Mouse (Mus musculus) intestine, postnatal 0 days (tissue): ENCODE measurements around the gene Adcy10. TPM values are rescaled to one million over a fixed set of nuclear protein-coding genes. Genes with fewer than 3 reads are reported as not detected.

ENCODE experiments used
- ATAC-seq: fragments of 200-750 bp; cut with Nextera tagmentation; 2 replicates; pipeline ENCODE4 v1.8.0; 2017; ENCODE audit warnings: mild to moderate bottlenecking, moderate TSS enrichment, moderate library complexity
- H3K27ac ChIP-seq: fragments of 300-500 bp; sonication (generic); 2 replicates; pipeline ENCODE4 v1.5.1; 2014; ENCODE audit warnings: mild to moderate bottlenecking, low read depth, low read length, moderate library complexity
- H3K27me3 ChIP-seq: fragments of 300-500 bp; sonication (generic); replicated peaks from 2 replicates; pipeline ENCODE4 v1.6.1; 2014; ENCODE audit warnings: low read length, mixed read lengths; ENCODE audit not compliant: control insufficient read depth, insufficient read depth
- H3K36me3 ChIP-seq: fragments of 300-500 bp; sonication (generic); 2 replicates; pipeline ENCODE4 v1.6.1; 2014; ENCODE audit warnings: mild to moderate bottlenecking, moderate library complexity; ENCODE audit not compliant: control insufficient read depth, insufficient read depth
- H3K4me1 ChIP-seq: fragments of 300-500 bp; sonication (generic); replicated peaks from 2 replicates; pipeline ENCODE4 v1.6.1; 2014; ENCODE audit warnings: antibody characterized with exemption, low read length, mixed read lengths; ENCODE audit not compliant: control insufficient read depth, insufficient read depth
- H3K4me2 ChIP-seq: fragments of 300-500 bp; sonication (generic); replicated peaks from 2 replicates; pipeline ENCODE4 v1.6.1; 2014; ENCODE audit warnings: low read depth, mild to moderate bottlenecking, moderate library complexity
- H3K4me3 ChIP-seq: fragments of 300-500 bp; sonication (generic); 2 replicates; pipeline ENCODE4 v1.5.1; 2014; ENCODE audit warnings: low read depth, low read length
- H3K9ac ChIP-seq: fragments of 300-500 bp; sonication (generic); 2 replicates; pipeline ENCODE4 v1.6.1; 2014; ENCODE audit warnings: mild to moderate bottlenecking, low read depth, low read length
- H3K9me3 ChIP-seq: fragments of 300-500 bp; sonication (generic); 2 replicates; pipeline ENCODE4 v1.6.1; 2016; ENCODE audit warnings: mixed run types; ENCODE audit not compliant: control insufficient read depth
- CTCF ChIP-seq: sonication (generic); IDR thresholded peaks from 2 replicates; pipeline ENCODE4 v1.5.1; 2016; ENCODE audit warnings: low read depth, mild to moderate bottlenecking, control low read depth, antibody characterized with exemption, moderate library complexity
- WGBS: fragments of 180-500 bp; shearing (Covaris S2); extraction: QIAGEN DNeasy Blood & Tissue Kit; methylation state at CpG from one replicate; pipeline ENCODE4 v1.1.7; 2014; 5-methylcytosine and 5-hydroxymethylcytosine counted together
- polyA plus RNA-seq: library from polyadenylated mRNA; unstranded; fragments of >200 nt; fragmentation: Nextera tagmentation; extraction: Ambion mirVana; gene quantifications from 2 replicates; pipeline ENCODE4 v1.2.1, GENCODE M21; 2015

The Adcy10 gene
- polyA plus RNA-seq, 1 experiment from 2014 or later, result not detected

- Histone ChIP-seq H3K27ac (no peak overlapping the region), H3K4me3 (no peak overlapping the region), H3K27me3 (no peaks in the 10 kb centered on the region), H3K4me1 (no peaks in the 10 kb centered on the region), H3K4me2 (no peak overlapping the region), H3K36me3 (no peaks in the 10 kb centered on the region), H3K9me3 (no peaks in the 10 kb centered on the region), H3K9ac (no peak overlapping the region)
- no peak for TF ChIP-seq CTCF
- WGBS, result 89% methylated on average over 3 of the region's 3 CpGs
- ATAC-seq, result no peak
Observed at GRCm38 (mm10) chr1:165581255-165581654, 96.3 kb downstream of the Adcy10 start.

GRCm38 (mm10) chr1:165583529-165584184, 98.7 kb downstream of the Adcy10 start:
- Histone ChIP-seq H3K4me3 (no peak overlapping the region), H3K4me2 (no peak overlapping the region), H3K9ac (no peak overlapping the region), H3K9me3 (no peaks in the 10 kb centered on the region), H3K27me3 (no peaks in the 10 kb centered on the region), H3K4me1 (peaks cover 4% of the 10 kb centered on the region; the same call in 1 of the 2 replicates), H3K27ac (no peak overlapping the region), H3K36me3 (no peaks in the 10 kb centered on the region)
- 33% methylated on average over 12 of the region's 12 CpGs for WGBS
- TF ChIP-seq CTCF, result peak; percentile 98
- peak; percentile 65 for ATAC-seq

GRCm38 (mm10) chr1:165585389-165586104, 100.6 kb downstream of the Adcy10 start:
- Histone ChIP-seq H3K36me3 (no peaks in the 10 kb centered on the region), H3K4me3 (no peak overlapping the region), H3K4me1 (peaks cover 4% of the 10 kb centered on the region), H3K27ac (no peak overlapping the region), H3K4me2 (no peak overlapping the region), H3K27me3 (no peaks in the 10 kb centered on the region), H3K9ac (no peak overlapping the region), H3K9me3 (no peaks in the 10 kb centered on the region)
- WGBS, result 62% methylated on average over 14 of the region's 14 CpGs
- no peak for ATAC-seq
- TF ChIP-seq CTCF, result no peak

GRCm38 (mm10) chr1:165586366-165586765, 101.4 kb downstream of the Adcy10 start:
- WGBS, result 64% methylated on average over 1 of the region's 1 CpGs
- no peak for TF ChIP-seq CTCF

GRCm38 (mm10) chr1:165587845-165588244, 102.9 kb downstream of the Adcy10 start:
- Histone ChIP-seq H3K27me3 (no peaks in the 10 kb centered on the region), H3K4me2 (no peak overlapping the region)

More at GRCm38 (mm10) chr1:165586366-165586765, 101.4 kb downstream of the Adcy10 start:
- Histone ChIP-seq H3K4me3 (no peak overlapping the region), H3K4me1 (peaks cover 4% of the 10 kb centered on the region), H3K9ac (no peak overlapping the region), H3K9me3 (no peaks in the 10 kb centered on the region), H3K4me2 (no peak overlapping the region), H3K27ac (no peak overlapping the region), H3K27me3 (no peaks in the 10 kb centered on the region), H3K36me3 (no peaks in the 10 kb centered on the region)
- no peak; the same call in 1 of the 2 replicates for ATAC-seq

GRCm38 (mm10) chr1:165589280-165590048, 104.5 kb downstream of the Adcy10 start:
- no peak overlapping the region for H3K9ac ChIP-seq
- ATAC-seq, result no peak
- H3K4me1 ChIP-seq, result peaks cover 4% of the 10 kb centered on the region
- no peaks in the 10 kb centered on the region for H3K27me3 ChIP-seq
- H3K9me3 ChIP-seq, result no peaks in the 10 kb centered on the region
- H3K27ac ChIP-seq, result peak overlapping the region; percentile 46; the same call in 1 of the 2 replicates
- H3K4me2 ChIP-seq, result no peak overlapping the region
- no peak overlapping the region for H3K4me3 ChIP-seq
- 35% methylated on average over 10 of the region's 10 CpGs for WGBS
- peaks cover 10% of the 10 kb centered on the region; the same call in 1 of the 2 replicates for H3K36me3 ChIP-seq
- TF ChIP-seq CTCF, result peak; percentile 35

More at GRCm38 (mm10) chr1:165587845-165588244, 102.9 kb downstream of the Adcy10 start:
- Histone ChIP-seq H3K9ac (no peak overlapping the region), H3K4me3 (no peak overlapping the region), H3K36me3 (0 out of 2 replicates have a peak, but pooled peaks cover 2% of the 10 kb centered on the region), H3K9me3 (no peaks in the 10 kb centered on the region), H3K27ac (no peak overlapping the region; the same call in none of the 2 replicates), H3K4me1 (peaks cover 4% of the 10 kb centered on the region)
- TF ChIP-seq CTCF, result no peak
- WGBS, result 36% methylated on average over 8 of the region's 8 CpGs
- no peak for ATAC-seq
